Mouse (Mus musculus) embryo, embryonic 10 days (tissue): ENCODE measurements around the gene Ubtf.

Experiments
- DNase-seq: peaks from one replicate; pipeline ENCODE4 v3.0.0-alpha.2; 2015; ENCODE audit warnings: low spot score

Ubtf gene

GRCm38 (mm10) chr11:102263211-102263610, 56.3 kb downstream of the Ubtf start:
- no peak for DNase-seq

DNA sequence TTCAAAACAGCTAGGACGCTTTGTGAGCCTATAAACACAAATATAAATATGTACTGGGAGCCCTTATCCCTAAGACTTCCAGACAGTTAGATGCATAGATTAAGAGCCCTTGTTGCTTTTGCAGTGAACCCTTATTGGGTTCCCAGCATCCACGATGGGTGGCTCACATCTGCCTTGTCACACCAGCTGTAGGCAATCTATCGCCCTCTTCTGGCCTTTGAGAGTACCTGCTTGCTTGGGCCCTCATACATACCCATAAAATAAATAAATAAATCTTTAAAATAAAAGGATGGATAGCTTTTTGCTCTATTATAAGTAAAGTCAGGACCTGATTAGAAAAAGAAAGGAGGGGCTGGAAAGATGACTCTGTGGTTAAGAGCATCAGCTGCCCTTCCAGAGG, 61.0 kb downstream of the Ubtf start:
- peak; percentile 42 for DNase-seq

DNA sequence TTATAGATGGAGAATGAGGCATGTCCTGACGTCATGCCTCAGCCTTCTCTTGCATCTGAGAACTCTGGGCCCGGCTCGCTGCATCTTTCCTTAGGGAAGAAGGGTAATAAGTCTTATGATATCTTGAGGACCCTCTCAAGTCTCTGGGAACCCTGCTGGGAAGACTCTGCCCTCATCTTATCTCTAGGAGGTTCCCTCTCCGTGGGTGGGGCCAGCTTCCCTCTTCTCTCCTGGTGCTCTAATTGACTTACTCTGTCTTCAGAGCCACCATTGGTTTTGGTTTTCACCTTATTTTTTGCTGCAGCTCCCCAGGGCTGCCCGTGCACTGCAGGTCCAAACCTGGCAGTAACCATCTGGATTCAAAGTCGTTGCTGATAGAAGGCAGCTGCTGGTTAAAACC, 61.4 kb downstream of the Ubtf start:
- no peak for DNase-seq

DNA sequence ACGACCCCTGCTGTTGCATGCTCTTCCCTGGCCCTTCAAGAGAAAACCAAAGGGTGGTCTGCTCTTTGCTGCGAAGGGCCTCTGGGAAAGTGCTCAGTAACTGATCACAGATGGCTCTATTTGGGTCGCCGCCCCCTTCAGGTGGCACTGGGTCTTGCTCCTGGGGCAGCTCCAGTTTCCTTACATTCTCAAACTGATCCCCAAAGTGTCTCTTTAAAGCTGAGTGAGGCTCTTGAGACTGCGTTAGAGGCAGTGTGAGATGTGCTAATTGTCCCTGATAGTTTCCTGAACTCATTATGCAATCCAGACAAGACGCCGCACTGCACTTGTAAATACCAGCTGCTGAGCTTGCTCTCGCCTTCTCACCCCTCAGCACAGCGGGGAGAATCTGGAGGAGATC, 62.0 kb downstream of the Ubtf start:
- peak; percentile 64 for DNase-seq
